Mouse (Mus musculus) spleen, adult 2 months (tissue): ENCODE data around the gene Dut. TPM values are rescaled to one million over a fixed set of nuclear protein-coding genes. Genes with fewer than 3 reads are reported as not detected.
"Not testable (repeated sequence)": the region's sequence is repeated elsewhere in the genome, so short reads cannot be mapped to it uniquely, and the experiment has no call there.

Experiments used
- DNase-seq, 2 experiments: peaks; one replicate each; pipeline versions ENCODE4 v3.0.0 to v3.0.0-alpha.2; 2012 to 2021; ENCODE audit warnings: low spot score in 2 of 2, low read depth in 1 of 2
- H3K27ac ChIP-seq: fragments of 200-500 bp; 2 replicates; pipeline ENCODE4 v1.5.1; 2012; ENCODE audit warnings: low read length, inconsistent platforms; ENCODE audit not compliant: insufficient read depth
- H3K27me3 ChIP-seq: fragments of 200-500 bp; 2 replicates; pipeline ENCODE4 v1.6.1; 2012; ENCODE audit warnings: mild to moderate bottlenecking, moderate library complexity, low read length, inconsistent platforms; ENCODE audit not compliant: control insufficient read depth, insufficient read depth
- H3K36me3 ChIP-seq: fragments of 200-500 bp; 2 replicates; pipeline ENCODE4 v1.6.1; 2012; ENCODE audit warnings: mild to moderate bottlenecking, low read length, inconsistent platforms; ENCODE audit not compliant: control insufficient read depth, insufficient read depth
- H3K4me1 ChIP-seq: fragments of 200-500 bp; 2 replicates; pipeline ENCODE4 v1.6.1; 2011; ENCODE audit warnings: inconsistent platforms; ENCODE audit not compliant: control insufficient read depth, insufficient read depth, insufficient read length
- H3K4me3 ChIP-seq: fragments of 200-500 bp; 2 replicates; pipeline ENCODE4 v1.5.1; 2011; ENCODE audit warnings: mild to moderate bottlenecking, inconsistent platforms; ENCODE audit not compliant: insufficient read depth, insufficient read length; ENCODE audit errors: extremely low read depth
- CTCF ChIP-seq: fragments of 200-500 bp; IDR thresholded peaks from 2 replicates; pipeline ENCODE4 v1.5.1; 2011; ENCODE audit warnings: mild to moderate bottlenecking, inconsistent platforms; ENCODE audit not compliant: insufficient read depth, insufficient read length, insufficient replicate concordance; ENCODE audit errors: extremely low read depth
- POLR2A ChIP-seq: fragments of 200-500 bp; IDR thresholded peaks from 2 replicates; pipeline ENCODE4 v1.6.1; 2011; ENCODE audit warnings: low read depth, low read length, inconsistent platforms
- WGBS: fragments of 180-500 bp; shearing (Covaris S2); methylation state at CpG from one replicate; pipeline ENCODE4 v1.1.7; 2018; 5-methylcytosine and 5-hydroxymethylcytosine counted together
- polyA plus RNA-seq: library from polyadenylated mRNA; depleted of rRNA; stranded (reverse); fragments of >200 nt; gene quantifications from 2 replicates; pipeline ENCODE4 v1.2.3, GENCODE M21; 2012

Gene Dut
- polyA plus RNA-seq, 1 experiment = 14.3 TPM

DNA sequence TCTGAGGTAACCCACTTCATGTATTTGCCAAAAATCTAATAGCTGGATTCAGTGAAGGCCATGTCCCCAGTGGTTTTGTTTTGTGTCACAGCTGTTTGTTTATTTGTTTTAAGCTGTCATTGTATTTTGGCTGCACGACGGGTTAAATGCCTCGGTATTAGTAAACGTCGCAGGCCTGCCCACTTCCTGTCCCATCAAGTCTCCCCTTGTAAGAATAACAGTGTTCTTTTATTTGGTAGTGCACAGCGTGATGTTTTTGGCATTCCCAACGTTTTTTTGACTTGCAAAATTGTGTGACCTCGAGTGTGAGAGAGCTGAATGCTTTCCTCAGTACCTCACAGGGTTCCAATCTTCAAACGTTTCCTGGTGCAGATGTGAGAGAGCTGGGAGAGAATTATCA, 16.8 kb downstream of the Dut start:
- H3K27ac ChIP-seq = no peak overlapping the region
- TF ChIP-seq POLR2A (no peak), CTCF (no peak)
- H3K27me3 ChIP-seq = no peaks in the 10 kb centered on the region
- H3K36me3 ChIP-seq = no peaks in the 10 kb centered on the region
- 57% methylated on average over 9 of the region's 9 CpGs for WGBS
- H3K4me1 ChIP-seq = no peaks in the 10 kb centered on the region
- DNase-seq = no peak
- no peak overlapping the region for H3K4me3 ChIP-seq

- DNase-seq = no peak
Observed at GRCm38 (mm10) chr2:125268876-125269275, 21.9 kb downstream of the Dut start.

GRCm38 (mm10) chr2:125275617-125276016, 28.6 kb downstream of the Dut start:
- no peak for DNase-seq
- Histone ChIP-seq H3K27me3 (no peaks in the 10 kb centered on the region), H3K4me3 (no peak overlapping the region), H3K27ac (no peak overlapping the region), H3K4me1 (no peaks in the 10 kb centered on the region), H3K36me3 (no peaks in the 10 kb centered on the region)
- TF ChIP-seq POLR2A (no peak), CTCF (no peak)
- 93% methylated on average over 5 of the region's 5 CpGs for WGBS

More at GRCm38 (mm10) chr2:125268876-125269275, 21.9 kb downstream of the Dut start:
- no peak overlapping the region for H3K27ac ChIP-seq
- no peaks in the 10 kb centered on the region for H3K4me1 ChIP-seq
- TF ChIP-seq POLR2A = no peak
- no peak for TF ChIP-seq CTCF
- no peaks in the 10 kb centered on the region for H3K36me3 ChIP-seq
- H3K27me3 ChIP-seq = no peaks in the 10 kb centered on the region
- no peak overlapping the region for H3K4me3 ChIP-seq
- 82% methylated on average over 1 of the region's 1 CpGs for WGBS

DNA sequence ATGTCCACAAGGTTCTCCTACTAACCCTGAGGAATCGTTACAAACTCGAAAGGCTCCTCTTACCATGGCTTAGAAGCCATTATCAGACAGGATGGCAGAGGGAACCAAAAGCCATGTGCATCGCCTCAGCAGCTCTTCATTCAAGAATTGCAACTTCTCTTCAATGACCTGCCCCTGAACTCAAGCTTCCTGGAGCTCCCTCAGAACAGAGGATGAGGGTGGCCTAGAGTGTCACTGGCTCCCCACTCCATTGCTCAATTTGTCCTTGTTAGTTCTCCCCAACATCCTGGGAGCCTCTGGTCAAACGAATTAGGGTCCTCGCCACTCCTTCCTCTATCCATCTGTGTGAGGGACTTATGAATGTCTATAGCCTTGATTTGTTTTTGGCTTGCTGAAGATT, 29.7 kb downstream of the Dut start:
- Histone ChIP-seq H3K27ac (no peak overlapping the region), H3K4me1 (no peaks in the 10 kb centered on the region), H3K4me3 (no peak overlapping the region), H3K27me3 (no peaks in the 10 kb centered on the region), H3K36me3 (no peaks in the 10 kb centered on the region)
- DNase-seq = no peak
- WGBS = 84% methylated on average over 5 of the region's 5 CpGs
- TF ChIP-seq CTCF (no peak), POLR2A (no peak)

DNA sequence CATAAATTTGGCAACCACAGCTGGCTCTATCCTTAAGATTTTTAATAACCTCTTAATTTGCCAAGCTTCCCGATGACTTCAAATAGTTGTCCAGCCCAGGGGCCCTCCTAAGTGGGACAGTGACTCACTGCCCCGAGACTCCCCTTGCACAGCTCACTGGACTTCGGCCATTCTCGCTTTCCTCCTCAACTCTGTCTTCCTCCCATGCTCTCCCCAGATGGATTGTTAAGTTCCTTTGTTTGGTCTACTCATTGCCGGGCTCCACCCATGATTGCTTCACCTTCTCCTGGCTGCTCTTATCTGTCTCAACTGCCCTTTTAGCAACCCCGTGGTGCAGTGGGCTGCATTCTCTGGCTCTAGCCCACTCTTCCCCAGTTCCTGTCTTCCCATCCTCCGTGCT, 31.5 kb downstream of the Dut start:
- Histone ChIP-seq H3K4me3 (no peak overlapping the region), H3K27ac (no peak overlapping the region), H3K4me1 (peaks cover 4% of the 10 kb centered on the region; the same call in 1 of the 2 replicates), H3K36me3 (no peaks in the 10 kb centered on the region), H3K27me3 (no peaks in the 10 kb centered on the region)
- 67% methylated on average over 7 of the region's 7 CpGs for WGBS
- DNase-seq = no peak
- TF ChIP-seq CTCF (no peak), POLR2A (no peak)

- H3K27ac ChIP-seq, H3K27me3 ChIP-seq, H3K36me3 ChIP-seq, H3K4me3 ChIP-seq, DNase-seq, H3K4me1 ChIP-seq: not testable (repeated sequence)
- 87% methylated on average over 9 of the region's 9 CpGs for WGBS
Observed at GRCm38 (mm10) chr2:125279995-125280394, 33.0 kb downstream of the Dut start.

GRCm38 (mm10) chr2:125282334-125283206, 35.6 kb downstream of the Dut start:
- 12% methylated on average over 14 of the region's 14 CpGs for WGBS
- TF ChIP-seq POLR2A (no peak), CTCF (no peak)
- peak overlapping the region; percentile 28; the same call in 1 of the 2 replicates for H3K4me3 ChIP-seq

More at GRCm38 (mm10) chr2:125282334-125283206, 35.6 kb downstream of the Dut start:
- peak; percentile 7 to 13 for DNase-seq
- Histone ChIP-seq H3K4me1 (peaks cover 4% of the 10 kb centered on the region; the same call in 1 of the 2 replicates), H3K27ac (no peak overlapping the region), H3K36me3 (no peaks in the 10 kb centered on the region), H3K27me3 (no peaks in the 10 kb centered on the region)
